Mouse (Mus musculus) central nervous system, embryonic 18 days (tissue): Measurements from ENCODE around the gene Ubash3b. TPM values are rescaled to one million over a fixed set of nuclear protein-coding genes. Genes with fewer than 3 reads are reported as not detected.

Source experiments
- polyA plus RNA-seq: library from polyadenylated mRNA; depleted of rRNA; stranded (reverse); fragments of >200 nt; gene quantifications from 2 replicates; pipeline ENCODE4 v1.2.3, GENCODE M21; 2012; rRNA removed

Gene Ubash3b
- polyA plus RNA-seq = 16.7 and 18.2 TPM in 2 replicates

DNA sequence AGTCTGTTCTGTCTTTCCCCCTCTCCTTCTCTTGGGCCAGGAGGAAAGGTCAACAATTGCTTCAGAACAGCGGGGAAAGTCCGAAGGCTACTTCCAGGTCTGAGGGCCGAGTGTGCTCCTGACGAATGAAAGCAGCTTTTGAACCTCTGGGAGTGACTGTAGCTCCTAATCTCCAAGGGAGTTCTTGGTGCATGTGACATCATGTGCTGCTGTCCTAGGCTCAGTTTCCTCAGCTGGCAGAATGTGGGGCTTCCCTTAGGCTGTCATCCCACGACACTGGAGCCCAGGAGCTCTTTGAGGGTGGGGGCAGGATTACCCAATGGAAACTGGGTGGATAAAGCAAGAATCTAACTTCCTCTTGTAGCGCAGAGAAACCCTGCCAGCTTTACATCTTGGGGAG is at the start of gene Ubash3b:
Gene Ubash3b, minus strand, starts transcription at position 285 of the 400 bp plus-strand sequence.

DNA sequence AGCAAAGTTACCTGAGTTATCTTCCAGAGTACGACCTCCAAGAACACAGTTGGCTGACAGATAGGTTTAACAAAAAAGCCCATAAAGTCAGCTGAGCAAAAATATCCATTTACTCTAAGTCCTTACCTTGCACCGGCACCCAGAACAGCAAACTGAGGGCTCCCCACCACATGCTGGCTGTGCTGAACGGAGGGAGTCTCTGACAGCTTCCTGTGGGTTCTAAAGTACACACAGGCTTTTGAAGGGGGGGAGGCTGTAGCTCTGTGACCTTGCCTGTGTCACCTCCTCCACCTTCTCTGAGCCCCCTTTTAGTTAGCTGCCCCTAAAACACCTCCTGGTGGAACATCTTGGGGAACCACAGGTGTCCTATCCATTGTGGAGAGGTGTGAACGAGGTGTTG is 157.1 kb downstream of the Ubash3b start, which contains the start of gene Crtam:
Gene Crtam, minus strand, starts transcription at position 214 of the 400 bp plus-strand sequence.

DNA sequence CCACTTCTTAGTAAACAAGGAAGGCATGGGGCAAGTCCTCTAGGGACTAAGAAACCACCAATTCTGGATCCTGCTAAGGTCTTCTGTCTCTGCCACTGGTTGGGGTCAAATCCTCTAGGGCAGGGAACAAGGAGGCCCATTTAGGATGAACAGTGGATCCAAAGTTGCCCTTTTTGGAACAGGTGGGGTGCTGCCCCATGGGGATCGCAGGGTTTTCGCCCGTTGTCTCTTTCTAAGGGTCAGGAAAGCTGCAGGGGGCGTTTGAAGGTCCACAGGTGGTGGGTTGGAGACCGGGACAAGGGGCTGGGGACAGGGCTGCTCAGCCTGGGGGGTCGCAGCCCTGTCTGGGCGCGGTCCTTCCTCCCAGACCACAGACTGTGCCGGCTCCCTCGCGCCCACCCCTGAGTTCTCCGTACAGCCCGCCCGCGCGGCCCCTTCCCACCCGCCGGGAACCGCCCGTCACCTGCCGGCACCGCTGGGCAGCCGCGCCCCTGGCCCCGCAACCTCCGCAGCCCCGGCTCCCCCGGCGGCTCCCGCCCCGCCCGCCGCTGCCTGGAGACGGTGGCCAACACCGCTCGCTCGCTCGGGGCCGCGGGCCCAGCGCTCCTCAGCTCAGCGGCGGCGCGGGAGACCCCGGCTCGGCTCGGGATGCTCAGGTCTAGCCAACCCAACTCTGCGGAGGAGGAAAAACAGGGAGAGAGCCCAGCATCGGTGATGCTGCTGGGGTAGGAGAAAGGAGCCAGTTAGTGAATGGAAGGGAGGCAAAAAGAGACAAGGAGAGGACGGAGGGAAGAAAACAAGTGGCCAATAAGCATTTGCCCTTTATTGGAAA is 197.7 kb downstream of the Ubash3b start, which contains the start of gene Jhy:
Gene Jhy, minus strand, starts transcription at position 533 of the 832 bp plus-strand sequence.

Other genes starting within 250 kb of the Ubash3b start
- 0.56 and 0.92 TPM in 2 replicates for gene Jhy, start 197.6 kb downstream of the Ubash3b start, polyA plus RNA-seq
- 0.03 and 0.07 TPM in 2 replicates for gene Crtam, start 157.1 kb downstream of the Ubash3b start, polyA plus RNA-seq